Mouse (Mus musculus): Measurements from ENCODE around the gene Olfr157.

- TF ChIP-seq POLR2A (IDR thresholded peaks at IDR 0.05; ENCODE audit: insufficient read depth, low read depth, low read length) (no peak), CTCF (IDR thresholded peaks at IDR 0.05; ENCODE audit: insufficient read depth, low read depth, low read length) (no peak)
These were observed 11.3 kb upstream of the Olfr157 start, which contains the start of gene Olfr155 for GRCm38 (mm10) chr4:43851265-43851664.
